Mouse (Mus musculus) right cerebral cortex, postnatal 4 days (tissue): ENCODE measurements at regions not wholly inside any gene's neighbourhood (a gene's known extent, or its start where the extent isn't known, plus 50 kb on each side); places are given as distances from the start of the nearest gene placed in this dataset.
"Not testable (repeated sequence)": the region's sequence is repeated elsewhere in the genome, so short reads cannot be mapped to it uniquely, and the experiment has no call there.

ENCODE experiments used
- DNase-seq: peaks from one replicate; pipeline ENCODE4 v3.0.0-alpha.2; 2022

GRCm38 (mm10) chr1:47285639-47286038 is 393.0 kb upstream of the Slc39a10 start:
- DNase-seq = no peak

- no peak for DNase-seq
These were observed 385.8 kb upstream of the Slc39a10 start for GRCm38 (mm10) chr1:47278321-47279020.

- DNase-seq = peak; percentile 15
These were observed 385.2 kb upstream of the Slc39a10 start for GRCm38 (mm10) chr1:47277839-47278238.

GRCm38 (mm10) chr1:47272131-47272530 is 379.5 kb upstream of the Slc39a10 start:
- DNase-seq = no peak

GRCm38 (mm10) chr1:47263611-47264010 is 371.0 kb upstream of the Slc39a10 start:
- no peak for DNase-seq

GRCm38 (mm10) chr1:47261505-47262130 is 369.0 kb upstream of the Slc39a10 start:
- no peak for DNase-seq

GRCm38 (mm10) chr1:47250706-47251105 is 358.1 kb upstream of the Slc39a10 start:
- DNase-seq = not testable (repeated sequence)

GRCm38 (mm10) chr1:47217088-47217487 is 324.4 kb upstream of the Slc39a10 start:
- DNase-seq = no peak

- no peak for DNase-seq
These were observed 323.9 kb upstream of the Slc39a10 start for GRCm38 (mm10) chr1:47216419-47217002.

- DNase-seq = no peak
These were observed 320.8 kb upstream of the Slc39a10 start for GRCm38 (mm10) chr1:47213476-47213875.

GRCm38 (mm10) chr1:47193001-47193400 is 300.3 kb upstream of the Slc39a10 start:
- no peak for DNase-seq

- DNase-seq = no peak
These were observed 271.8 kb upstream of the Slc39a10 start for GRCm38 (mm10) chr1:47164417-47164816.

- DNase-seq = no peak
These were observed 271.3 kb upstream of the Slc39a10 start for GRCm38 (mm10) chr1:47163808-47164410.

- not testable (repeated sequence) for DNase-seq
These were observed 237.4 kb upstream of the Slc39a10 start for GRCm38 (mm10) chr1:47130031-47130430.

GRCm38 (mm10) chr1:47119636-47120035 is 227.0 kb upstream of the Slc39a10 start:
- no peak for DNase-seq

- not testable (repeated sequence) for DNase-seq
These were observed 224.0 kb upstream of the Slc39a10 start for GRCm38 (mm10) chr1:47116681-47117080.

- DNase-seq = no peak
These were observed 219.8 kb upstream of the Slc39a10 start for GRCm38 (mm10) chr1:47112494-47112893.

GRCm38 (mm10) chr1:47104055-47104454 is 211.4 kb upstream of the Slc39a10 start:
- no peak for DNase-seq

GRCm38 (mm10) chr1:47103321-47103988 is 210.8 kb upstream of the Slc39a10 start:
- DNase-seq = no peak

- DNase-seq = no peak
These were observed 204.7 kb upstream of the Slc39a10 start for GRCm38 (mm10) chr1:47097084-47097996.

- DNase-seq = no peak
These were observed 201.8 kb upstream of the Slc39a10 start for GRCm38 (mm10) chr1:47094498-47094897.
